Mouse (Mus musculus): ENCODE data around the gene Uts2r. TPM values are rescaled to one million over a fixed set of nuclear protein-coding genes. Genes with fewer than 3 reads are reported as not detected.

Gene Uts2r
- polyA plus RNA-seq, 1 experiment from 2014 or later = 0.09 TPM

GRCm38 (mm10) chr11:121129616-121130015, 30.5 kb upstream of the Uts2r start:
- Histone ChIP-seq H3K27me3 (no peaks in the 10 kb centered on the region), H3K9me3 (replicated peaks) (no peaks in the 10 kb centered on the region), H3K4me2 (no peak overlapping the region), H3K4me3 (replicated peaks) (no peak overlapping the region), H3K36me3 (no peaks in the 10 kb centered on the region), H3K27ac (no peak overlapping the region), H3K9ac (no peak overlapping the region), H3K4me1 (no peaks in the 10 kb centered on the region)
- no peak for ATAC-seq (replicated peaks; ENCODE audit: low FRiP score)
- WGBS = 66% methylated on average over 1 of the region's 1 CpGs

- Histone ChIP-seq H3K9ac (no peak overlapping the region), H3K9me3 (replicated peaks) (no peaks in the 10 kb centered on the region), H3K4me3 (replicated peaks) (no peak overlapping the region), H3K36me3 (no peaks in the 10 kb centered on the region), H3K27ac (no peak overlapping the region), H3K27me3 (no peaks in the 10 kb centered on the region), H3K4me1 (no peaks in the 10 kb centered on the region), H3K4me2 (no peak overlapping the region)
- no peak for ATAC-seq (replicated peaks; ENCODE audit: low FRiP score)
- WGBS = 18% methylated on average over 1 of the region's 1 CpGs
These were observed 25.5 kb upstream of the Uts2r start for GRCm38 (mm10) chr11:121134600-121134999.

- no peak for ATAC-seq (replicated peaks; ENCODE audit: low FRiP score)
- Histone ChIP-seq H3K4me1 (no peaks in the 10 kb centered on the region), H3K27ac (no peak overlapping the region), H3K4me3 (replicated peaks) (no peak overlapping the region), H3K9me3 (replicated peaks) (no peaks in the 10 kb centered on the region), H3K36me3 (no peaks in the 10 kb centered on the region), H3K4me2 (no peak overlapping the region), H3K9ac (no peak overlapping the region), H3K27me3 (no peaks in the 10 kb centered on the region)
- 79% methylated on average over 5 of the region's 5 CpGs for WGBS
These were observed 22.4 kb upstream of the Uts2r start for GRCm38 (mm10) chr11:121137682-121138081.

GRCm38 (mm10) chr11:121138732-121139131, 21.3 kb upstream of the Uts2r start:
- no peaks in the 10 kb centered on the region for H3K9me3 ChIP-seq (replicated peaks)
- H3K27ac ChIP-seq = no peak overlapping the region
- H3K27me3 ChIP-seq = no peaks in the 10 kb centered on the region
- 43% methylated on average over 6 of the region's 6 CpGs for WGBS
- H3K4me2 ChIP-seq = no peak overlapping the region
- H3K4me1 ChIP-seq = no peaks in the 10 kb centered on the region
- no peak overlapping the region for H3K9ac ChIP-seq
- H3K4me3 ChIP-seq (replicated peaks) = no peak overlapping the region
- no peak for ATAC-seq (replicated peaks; ENCODE audit: low FRiP score)
- no peaks in the 10 kb centered on the region for H3K36me3 ChIP-seq

GRCm38 (mm10) chr11:121143325-121144015, 16.6 kb upstream of the Uts2r start:
- H3K9ac ChIP-seq = no peak overlapping the region
- no peak for ATAC-seq (replicated peaks; ENCODE audit: low FRiP score)
- no peak overlapping the region for H3K4me2 ChIP-seq
- H3K27ac ChIP-seq = no peak overlapping the region
- H3K9me3 ChIP-seq (replicated peaks) = no peaks in the 10 kb centered on the region
- H3K4me3 ChIP-seq (replicated peaks) = no peak overlapping the region
- no peaks in the 10 kb centered on the region for H3K4me1 ChIP-seq
- no peaks in the 10 kb centered on the region for H3K27me3 ChIP-seq
- H3K36me3 ChIP-seq = no peaks in the 10 kb centered on the region
- 81% methylated on average over 9 of the region's 9 CpGs for WGBS

- Histone ChIP-seq H3K36me3 (no peaks in the 10 kb centered on the region), H3K27ac (no peak within 1 kb of the TSS), H3K27me3 (no peaks in the 10 kb centered on the region), H3K9ac (no peak within 1 kb of the TSS), H3K9me3 (replicated peaks) (no peaks in the 10 kb centered on the region), H3K4me2 (no peak within 1 kb of the TSS), H3K4me3 (replicated peaks) (no peak within 1 kb of the TSS), H3K4me1 (no peaks in the 10 kb centered on the region)
- no peak for ATAC-seq (replicated peaks; ENCODE audit: low FRiP score)
- WGBS = 90% methylated on average over 22 of the region's 22 CpGs
These were observed 14.2 kb upstream of the Uts2r start, which contains the start of gene Tex19.1 for GRCm38 (mm10) chr11:121145865-121146264. Gene Tex19.1 (plus strand): TSS chr11:121146143.

GRCm38 (mm10) chr11:121148193-121148592, 11.9 kb upstream of the Uts2r start:
- no peak overlapping the region for H3K4me2 ChIP-seq
- no peak for ATAC-seq (replicated peaks; ENCODE audit: low FRiP score)

GRCm38 (mm10) chr11:121154203-121154602, 5.9 kb upstream of the Uts2r start:
- no peak overlapping the region for H3K4me2 ChIP-seq
- H3K9me3 ChIP-seq (replicated peaks) = no peaks in the 10 kb centered on the region
- no peak overlapping the region for H3K4me3 ChIP-seq (replicated peaks)
- no peak for ATAC-seq (replicated peaks; ENCODE audit: low FRiP score)
- WGBS = 36% methylated on average over 4 of the region's 4 CpGs
- H3K27me3 ChIP-seq = peaks cover 48% of the 10 kb centered on the region
- no peaks in the 10 kb centered on the region for H3K36me3 ChIP-seq
- peaks cover 9% of the 10 kb centered on the region for H3K4me1 ChIP-seq
- H3K9ac ChIP-seq = no peak overlapping the region
- H3K27ac ChIP-seq = no peak overlapping the region

More at GRCm38 (mm10) chr11:121148193-121148592, 11.9 kb upstream of the Uts2r start:
- Histone ChIP-seq H3K4me3 (replicated peaks) (no peak overlapping the region), H3K4me1 (no peaks in the 10 kb centered on the region), H3K27ac (no peak overlapping the region), H3K27me3 (no peaks in the 10 kb centered on the region), H3K9me3 (replicated peaks) (no peaks in the 10 kb centered on the region), H3K36me3 (no peaks in the 10 kb centered on the region), H3K9ac (no peak overlapping the region)
- WGBS = 76% methylated on average over 3 of the region's 3 CpGs

- ATAC-seq (replicated peaks; ENCODE audit: low FRiP score) = no peak
- Histone ChIP-seq H3K9ac (0 out of 2 replicates have a peak overlapping the region, but pooled peaks have one; percentile 2), H3K27me3 (peaks cover 53% of the 10 kb centered on the region), H3K4me3 (replicated peaks) (peak overlapping the region; percentile 42), H3K9me3 (replicated peaks) (no peaks in the 10 kb centered on the region), H3K27ac (no peak overlapping the region), H3K4me2 (peak overlapping the region; percentile 76), H3K36me3 (no peaks in the 10 kb centered on the region), H3K4me1 (peaks cover 15% of the 10 kb centered on the region)
- 2% methylated on average over 45 of the region's 45 CpGs for WGBS
These were observed 3.6 kb upstream of the Uts2r start for GRCm38 (mm10) chr11:121156411-121156891.

GRCm38 (mm10) chr11:121160636-121161346, 720 bp downstream of the Uts2r start:
- no peak overlapping the region for H3K4me3 ChIP-seq (replicated peaks)
- H3K9me3 ChIP-seq (replicated peaks) = no peaks in the 10 kb centered on the region
- H3K27me3 ChIP-seq = peaks cover 29% of the 10 kb centered on the region
- no peaks in the 10 kb centered on the region for H3K36me3 ChIP-seq
- 77% methylated on average over 26 of the region's 26 CpGs for WGBS
- H3K4me2 ChIP-seq = no peak overlapping the region
- no peak overlapping the region for H3K9ac ChIP-seq
- H3K27ac ChIP-seq = no peak overlapping the region
- H3K4me1 ChIP-seq = peaks cover 15% of the 10 kb centered on the region
- ATAC-seq (replicated peaks; ENCODE audit: low FRiP score) = 0 out of 2 replicates have a peak, but pooled peaks have one; percentile 36

- ATAC-seq (replicated peaks; ENCODE audit: low FRiP score) = no peak
- no peak overlapping the region for H3K27ac ChIP-seq
- H3K27me3 ChIP-seq = peaks cover 5% of the 10 kb centered on the region; the same call in 1 of the 2 replicates
- no peaks in the 10 kb centered on the region for H3K9me3 ChIP-seq (replicated peaks)
- no peak overlapping the region for H3K4me2 ChIP-seq
- 93% methylated on average over 4 of the region's 4 CpGs for WGBS
- H3K9ac ChIP-seq = no peak overlapping the region
- no peaks in the 10 kb centered on the region for H3K36me3 ChIP-seq
- no peak overlapping the region for H3K4me3 ChIP-seq (replicated peaks)
- H3K4me1 ChIP-seq = peaks cover 6% of the 10 kb centered on the region; the same call in 1 of the 2 replicates
These were observed 3.7 kb downstream of the Uts2r start for GRCm38 (mm10) chr11:121163751-121164150.

- Histone ChIP-seq H3K4me3 (replicated peaks) (no peak overlapping the region), H3K9me3 (replicated peaks) (no peaks in the 10 kb centered on the region), H3K4me2 (no peak overlapping the region), H3K27ac (no peak overlapping the region), H3K27me3 (no peaks in the 10 kb centered on the region), H3K36me3 (no peaks in the 10 kb centered on the region), H3K9ac (no peak overlapping the region), H3K4me1 (peaks cover 10% of the 10 kb centered on the region; the same call in 1 of the 2 replicates)
- 80% methylated on average over 5 of the region's 5 CpGs for WGBS
- ATAC-seq (replicated peaks; ENCODE audit: low FRiP score) = no peak
These were observed 13.1 kb downstream of the Uts2r start for GRCm38 (mm10) chr11:121173203-121173602.
